Mouse (Mus musculus) thymus, adult 2 months (tissue): Measurements from ENCODE around the gene Cacna1c.

Experiments
- CTCF ChIP-seq: fragments of 200-500 bp; IDR thresholded peaks from 2 replicates; pipeline ENCODE4 v1.5.1; 2012; ENCODE audit warnings: mild to moderate bottlenecking, control low read depth, low read length, moderate library complexity, borderline replicate concordance; ENCODE audit not compliant: control insufficient read depth, poor library complexity, insufficient read depth; ENCODE audit errors: extremely low read depth
- POLR2A ChIP-seq: fragments of 200-500 bp; IDR thresholded peaks from 2 replicates; pipeline ENCODE4 v1.6.1; 2012; ENCODE audit warnings: mild to moderate bottlenecking, low read length, control low read depth, moderate library complexity; ENCODE audit not compliant: control insufficient read depth, poor library complexity, insufficient read depth; ENCODE audit errors: extremely low read depth

DNA sequence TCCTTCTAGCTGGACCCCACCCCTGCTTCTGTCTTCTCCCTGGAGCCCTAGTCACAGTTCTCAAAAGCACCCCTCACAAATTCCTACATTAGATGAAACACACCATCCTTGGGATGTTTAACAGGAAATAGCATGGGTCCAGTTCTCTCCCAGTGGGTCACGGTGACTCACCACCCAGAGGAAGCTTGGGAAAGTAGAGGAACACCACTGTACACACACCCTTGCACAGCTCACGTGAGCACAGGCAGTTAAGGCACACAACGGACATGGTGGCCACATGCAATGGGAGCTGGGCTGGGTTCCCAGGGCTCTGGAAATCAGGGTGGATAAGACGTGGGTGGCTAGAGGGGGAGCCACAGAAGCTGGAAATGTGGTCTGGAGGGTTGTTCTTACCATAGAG, 566.2 kb downstream of the Cacna1c start:
- no peak for TF ChIP-seq CTCF
- TF ChIP-seq POLR2A = no peak
